8 mouse cellular contexts compared by ENCODE assay signal in genomic region chr9:107714221-107714952, GRCm38 (mm10). TPM values are rescaled to one million over a fixed set of nuclear protein-coding genes. Genes with fewer than 3 reads are reported as not detected.
DNase-seq lines count a peak whose midpoint lies in the region; ATAC-seq lines count a peak whose summit lies in the region.

No protein-coding gene starts in this region.

- H3K9me3 ChIP-seq in forebrain, embryonic 14.5 days (replicated peaks; ENCODE audit: control insufficient read depth, low read length): no peaks in the 10 kb centered on the region
- H3K9me3 ChIP-seq in hindbrain, embryonic 16.5 days (ENCODE audit: control insufficient read depth, low read length): no peaks in the 10 kb centered on the region
- H3K9me3 ChIP-seq in lung, embryonic 15.5 days: no peaks in the 10 kb centered on the region

- H3K9ac ChIP-seq in forebrain, embryonic 14.5 days (ENCODE audit: low read length): peak overlapping the region; percentile 25; the same call in 1 of the 2 replicates
- 0 out of 2 replicates have a peak overlapping the region, but pooled peaks have one; percentile 7 for H3K9ac ChIP-seq in hindbrain, embryonic 16.5 days (ENCODE audit: low read depth, low read length)
- H3K9ac ChIP-seq in lung, embryonic 15.5 days: no peak overlapping the region

- no peak overlapping the region for H3K27ac ChIP-seq in forebrain, embryonic 14.5 days (ENCODE audit: low read depth, low read length)
- H3K27ac ChIP-seq in hindbrain, embryonic 16.5 days (ENCODE audit: low read depth, low read length): peak overlapping the region; percentile 2; the same call in 1 of the 2 replicates
- H3K27ac ChIP-seq in lung, embryonic 15.5 days: peak overlapping the region; percentile 83

- H3K4me1 ChIP-seq in forebrain, embryonic 14.5 days (ENCODE audit: control insufficient read depth, insufficient read depth, low read length): peaks cover 9% of the 10 kb centered on the region
- H3K4me1 ChIP-seq in hindbrain, embryonic 16.5 days (ENCODE audit: control insufficient read depth, insufficient read depth, low read depth, low read length): peaks cover 18% of the 10 kb centered on the region
- H3K4me1 ChIP-seq in lung, embryonic 15.5 days: peaks cover 62% of the 10 kb centered on the region

- 17% methylated on average over 12 of the region's 12 CpGs for WGBS in forebrain, embryonic 14.5 days
- WGBS in hindbrain, embryonic 16.5 days: 12% methylated on average over 11 of the region's 12 CpGs
- 10% methylated on average over 12 of the region's 12 CpGs for WGBS in lung, embryonic 15.5 days

- H3K27me3 ChIP-seq in forebrain, embryonic 14.5 days (replicated peaks; ENCODE audit: control insufficient read depth, insufficient read depth, low read length): peaks cover 4% of the 10 kb centered on the region; the same call in 1 of the 2 replicates
- H3K27me3 ChIP-seq in hindbrain, embryonic 16.5 days (replicated peaks; ENCODE audit: control insufficient read depth, insufficient read depth, low read length): no peaks in the 10 kb centered on the region
- H3K27me3 ChIP-seq in lung, embryonic 15.5 days: no peaks in the 10 kb centered on the region

- no peak for ATAC-seq in forebrain, embryonic 14.5 days
- ATAC-seq in hindbrain, embryonic 16.5 days: peak; percentile 12; the same call in 1 of the 2 replicates
- peak; percentile 27 for ATAC-seq in lung, embryonic 15.5 days (ENCODE audit: borderline replicate concordance, extremely low read depth, low FRiP score, low TSS enrichment)

- H3K4me3 ChIP-seq in forebrain, embryonic 14.5 days (ENCODE audit: low read depth, low read length): no peak overlapping the region
- no peak overlapping the region for H3K4me3 ChIP-seq in hindbrain, embryonic 16.5 days (ENCODE audit: low read length)
- H3K4me3 ChIP-seq in lung, embryonic 15.5 days: no peak overlapping the region

- no peak overlapping the region for H3K4me2 ChIP-seq in forebrain, embryonic 14.5 days (ENCODE audit: low read length)
- no peak overlapping the region for H3K4me2 ChIP-seq in hindbrain, embryonic 16.5 days (ENCODE audit: low read length)
- H3K4me2 ChIP-seq in lung, embryonic 15.5 days: no peak overlapping the region; the same call in 1 of the 2 replicates

- DNase-seq in 3T3-L1 (ENCODE audit: low read depth, low spot score): peak; percentile 88
- peak; percentile 53 for DNase-seq in adrenal gland, postnatal 25 days
- no peak for DNase-seq in forebrain, embryonic 14.5 days (ENCODE audit: low spot score)
- DNase-seq in urinary bladder, postnatal 14 days (ENCODE audit: low spot score): peak; percentile 89
- no peak for DNase-seq in B cell, adult 2 months
- no peak for DNase-seq in layer of hippocampus, postnatal 36 days

- no peaks in the 10 kb centered on the region for H3K36me3 ChIP-seq in forebrain, embryonic 14.5 days (ENCODE audit: control insufficient read depth, insufficient read depth, low read length)
- H3K36me3 ChIP-seq in hindbrain, embryonic 16.5 days (ENCODE audit: control insufficient read depth, insufficient read depth, low read length): no peaks in the 10 kb centered on the region
- H3K36me3 ChIP-seq in lung, embryonic 15.5 days: no peaks in the 10 kb centered on the region

RNA-seq across cellular contexts. Expression of gene Sema3f, which starts 4.1 kb away (rescaled TPM):
- total RNA-seq in adrenal gland, postnatal 25 days (2021): 23.1 and 23.6 TPM in 2 replicates
- polyA plus RNA-seq in forebrain, embryonic 14.5 days (2014; fragmentation: Nextera tagmentation; extraction: Ambion mirVana): 7.4 and 12.2 TPM in 2 replicates
- polyA plus RNA-seq in hindbrain, embryonic 16.5 days (2015; fragmentation: Nextera tagmentation; extraction: Ambion mirVana): 10.0 and 13.0 TPM in 2 replicates
- polyA plus RNA-seq in lung, embryonic 15.5 days (2015; fragmentation: Nextera tagmentation; extraction: Ambion mirVana): 12.3 and 13.7 TPM in 2 replicates
- 1 to 10 TPM; 4.3 to 4.6 TPM for total RNA-seq in layer of hippocampus, postnatal 36 days (2021)

RNA-seq across cellular contexts. Expression of gene Gnat1, which starts 34.9 kb away (rescaled TPM):
- not detected in 2 replicates for total RNA-seq in adrenal gland, postnatal 25 days (2021)
- polyA plus RNA-seq in forebrain, embryonic 14.5 days (2014; fragmentation: Nextera tagmentation; extraction: Ambion mirVana): 0.28 and 0.66 TPM in 2 replicates
- 1.3 and 2.7 TPM in 2 replicates for polyA plus RNA-seq in hindbrain, embryonic 16.5 days (2015; fragmentation: Nextera tagmentation; extraction: Ambion mirVana)
- 0.54 and 0.93 TPM in 2 replicates for polyA plus RNA-seq in lung, embryonic 15.5 days (2015; fragmentation: Nextera tagmentation; extraction: Ambion mirVana)
- not detected for total RNA-seq in layer of hippocampus, postnatal 36 days (2021)

RNA-seq across cellular contexts. Expression of gene Slc38a3, which starts 45.1 kb away (rescaled TPM):
- 0.39 and 8.5 TPM in 2 replicates for total RNA-seq in adrenal gland, postnatal 25 days (2021)
- 32.8 and 32.9 TPM in 2 replicates for polyA plus RNA-seq in forebrain, embryonic 14.5 days (2014; fragmentation: Nextera tagmentation; extraction: Ambion mirVana)
- polyA plus RNA-seq in hindbrain, embryonic 16.5 days (2015; fragmentation: Nextera tagmentation; extraction: Ambion mirVana): 53.2 and 55.0 TPM in 2 replicates
- 3.9 and 4.1 TPM in 2 replicates for polyA plus RNA-seq in lung, embryonic 15.5 days (2015; fragmentation: Nextera tagmentation; extraction: Ambion mirVana)
- total RNA-seq in layer of hippocampus, postnatal 36 days (2021): 10 to 100 TPM; 53.9 to 60.6 TPM

RNA-seq across cellular contexts. Expression of gene Rbm5, which starts 56.4 kb away (rescaled TPM):
- 135 and 149 TPM in 2 replicates for total RNA-seq in adrenal gland, postnatal 25 days (2021)
- polyA plus RNA-seq in forebrain, embryonic 14.5 days (2014; fragmentation: Nextera tagmentation; extraction: Ambion mirVana): 188 and 210 TPM in 2 replicates
- polyA plus RNA-seq in hindbrain, embryonic 16.5 days (2015; fragmentation: Nextera tagmentation; extraction: Ambion mirVana): 210 and 236 TPM in 2 replicates
- polyA plus RNA-seq in lung, embryonic 15.5 days (2015; fragmentation: Nextera tagmentation; extraction: Ambion mirVana): 188 and 202 TPM in 2 replicates
- 100 to 1,000 TPM; 143 to 166 TPM for total RNA-seq in layer of hippocampus, postnatal 36 days (2021)

Comparison
In these comparisons a context has a peak if more than half of its experiments do, and no peak if none do; other contexts are left out.
1. DNase-seq: peak in 3T3-L1 (single experiment), adrenal gland, postnatal 25 days (single experiment) and urinary bladder, postnatal 14 days (single experiment); none in forebrain, embryonic 14.5 days (single experiment), B cell, adult 2 months (0 of 2) and layer of hippocampus, postnatal 36 days (0 of 2).